Mouse (Mus musculus) neutrophil, adult 83 days (primary cell): ENCODE results near the gene Palb2. TPM values are rescaled to one million over a fixed set of nuclear protein-coding genes. Genes with fewer than 3 reads are reported as not detected.

Experiments
- total RNA-seq, 2 experiments: library from RNA; stranded (reverse); gene quantifications; one replicate each; pipeline ENCODE4 v1.2.4; 2023

Gene Palb2
- total RNA-seq, result 1 to 10 TPM; 7.7 to 8.8 TPM

GRCm38 (mm10) chr7:122132497-122133337, at the start of gene Palb2, which contains the start of gene Dctn5:
Palb2 (minus strand) TSS chr7:122132985.
Dctn5 (plus strand) TSS chr7:122133041.

DNA sequence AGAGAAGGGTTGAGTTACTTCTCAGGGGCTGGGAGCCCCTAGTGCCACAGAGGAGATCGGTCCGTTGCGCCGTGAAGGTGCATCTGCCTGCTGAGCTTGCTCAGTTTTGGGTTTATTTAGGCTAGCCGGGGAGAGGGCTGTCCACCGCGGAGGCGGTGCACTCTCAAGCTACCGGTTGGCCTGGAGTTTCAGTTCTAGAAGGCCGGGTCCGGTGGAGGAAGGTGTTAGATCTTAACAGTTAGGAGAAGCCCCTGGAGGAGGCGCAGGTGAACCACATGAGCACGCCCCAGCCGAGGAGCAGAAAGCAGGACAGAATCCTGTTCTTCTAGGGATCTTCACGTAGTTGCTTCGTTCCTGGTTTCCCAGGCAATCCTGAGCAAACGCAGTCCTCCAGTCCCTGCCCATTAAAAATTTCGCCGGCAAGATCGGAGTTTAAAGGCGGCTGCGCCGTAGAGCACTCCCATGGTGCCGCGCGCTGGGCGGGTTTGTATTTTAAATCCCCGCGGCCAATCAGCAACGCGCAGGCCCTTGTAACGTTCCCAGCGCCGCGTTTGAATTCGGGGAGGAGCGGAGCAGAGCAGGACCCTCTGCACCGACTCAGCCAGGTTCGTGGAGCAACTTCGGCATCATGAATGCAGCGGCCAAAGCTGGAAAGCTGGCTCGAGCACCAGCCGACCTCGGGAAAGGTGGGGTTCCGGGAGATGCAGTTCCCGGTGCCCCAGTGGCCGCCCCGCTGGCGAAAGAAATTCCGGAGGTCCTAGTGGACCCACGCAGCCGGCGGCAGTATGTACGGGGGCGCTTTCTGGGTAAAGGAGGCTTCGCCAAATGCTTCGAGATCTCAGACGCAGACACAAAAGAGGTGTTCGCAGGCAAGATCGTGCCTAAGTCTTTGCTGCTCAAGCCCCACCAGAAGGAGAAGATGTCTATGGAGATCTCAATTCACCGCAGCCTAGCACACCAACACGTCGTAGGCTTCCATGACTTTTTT, 26.4 kb upstream of the Palb2 start, which contains the start of gene Plk1:
Gene Plk1 (plus strand): TSS at position 525 of the 988 bp plus-strand sequence.

GRCm38 (mm10) chr7:122101747-122102244, 31.0 kb downstream of the Palb2 start, which contains the start of gene Ndufab1:
Ndufab1 (minus strand) TSS chr7:122101886.

DNA sequence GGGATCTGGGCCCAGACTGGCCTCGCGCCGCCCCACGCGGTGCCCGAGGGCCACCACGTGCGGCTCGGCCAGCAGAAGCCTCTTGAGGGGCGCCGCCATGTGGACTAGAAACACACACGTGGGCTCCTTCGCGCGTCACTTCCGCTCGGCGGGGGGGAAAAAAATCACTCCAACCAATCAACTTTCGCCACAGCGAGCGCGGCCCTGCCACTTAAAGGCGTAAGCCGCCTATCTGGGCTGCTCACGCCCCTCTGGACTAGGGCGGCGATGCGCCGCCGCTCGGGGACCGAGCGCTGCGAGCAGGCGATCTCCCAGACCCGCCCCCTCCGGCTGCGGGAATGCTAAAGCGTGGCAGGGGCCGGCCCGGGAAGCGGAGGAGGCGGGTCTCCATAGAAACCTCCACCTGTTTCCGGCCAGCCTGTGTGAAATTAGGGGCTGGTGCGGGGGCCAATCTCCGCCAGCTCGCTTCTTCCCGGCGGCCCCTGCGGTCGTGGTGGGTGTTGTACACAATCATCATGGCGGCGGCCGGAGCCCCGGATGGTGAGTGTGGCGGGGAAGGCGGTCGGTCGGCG, 65.8 kb downstream of the Palb2 start, which contains the start of the genes Ubfd1 and Ears2:
Gene Ubfd1 (plus strand): TSS at position 231 of the 572 bp plus-strand sequence.
Gene Ears2 (minus strand): TSS at position 319 of the 572 bp plus-strand sequence.

Other genes starting within 250 kb of the Palb2 start
- 10 to 100 TPM; 10.7 to 11.5 TPM for gene Cog7, start 151.3 kb downstream of the Palb2 start, total RNA-seq
- gene Gga2, start 111.8 kb downstream of the Palb2 start, total RNA-seq, result 10 to 100 TPM; 15.6 to 19.8 TPM
- gene Ubfd1, start 65.8 kb downstream of the Palb2 start, total RNA-seq, result 10 to 100 TPM; 11.9 to 14.6 TPM
- gene Ears2, start 65.7 kb downstream of the Palb2 start, total RNA-seq, result 1 to 10 TPM; 1.2 to 1.5 TPM
- 10 to 100 TPM; 61.9 to 67.2 TPM for gene Ndufab1, start 31.1 kb downstream of the Palb2 start, total RNA-seq
- gene Dctn5, start 56 bp upstream of the Palb2 start, total RNA-seq, result 10 to 100 TPM; 48.5 to 63.0 TPM
- gene Plk1, start 26.5 kb upstream of the Palb2 start, total RNA-seq, result 10 to 100 TPM; 56.4 to 66.6 TPM
- gene Ern2, start 53.2 kb upstream of the Palb2 start, total RNA-seq, result not detected
- gene Chp2, start 86.5 kb upstream of the Palb2 start, total RNA-seq, result not detected
- gene Prkcb, start 155.8 kb upstream of the Palb2 start, total RNA-seq, result 100 to 1,000 TPM; 197 to 219 TPM